Mouse (Mus musculus): Measurements from ENCODE around the gene Larp4b. TPM values are rescaled to one million over a fixed set of nuclear protein-coding genes. Genes with fewer than 3 reads are reported as not detected.

The Larp4b gene
- polyA plus RNA-seq, 1 experiment = not detected

DNA sequence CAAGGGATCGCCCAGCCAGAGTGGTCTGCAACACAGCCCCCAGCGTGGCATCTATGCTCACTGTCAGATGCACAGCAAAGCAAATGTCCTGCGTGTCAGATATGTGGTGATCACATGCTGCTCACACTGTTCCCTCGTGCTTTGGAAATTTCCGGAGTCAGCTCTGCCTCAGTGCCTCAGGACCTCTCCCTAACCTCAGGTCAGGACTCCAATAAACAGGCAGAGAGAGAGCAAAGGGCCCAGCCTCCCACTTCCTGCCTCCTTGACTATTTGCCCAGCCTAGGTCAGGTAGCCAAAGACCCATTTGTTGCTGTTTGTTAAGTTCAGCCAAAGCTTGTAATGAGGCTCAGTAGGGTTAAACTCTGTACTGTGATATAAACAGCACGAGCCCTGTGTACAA, 87.4 kb downstream of the Larp4b start:
- 80% methylated on average over 6 of the region's 6 CpGs for WGBS
- peaks cover 4% of the 10 kb centered on the region; the same call in 1 of the 2 replicates for H3K4me1 ChIP-seq (ENCODE audit: control insufficient read depth, insufficient read depth, low read length)
- no peak overlapping the region for H3K27ac ChIP-seq (ENCODE audit: insufficient read depth, low read depth, low read length)
- H3K4me3 ChIP-seq (ENCODE audit: insufficient read depth, low read depth, low read length) = no peak overlapping the region
- TF ChIP-seq CTCF (IDR thresholded peaks at IDR 0.05; ENCODE audit: insufficient read depth, low read depth, low read length) (no peak), POLR2A (IDR thresholded peaks at IDR 0.05; ENCODE audit: insufficient read depth, low read depth, low read length) (no peak)

DNA sequence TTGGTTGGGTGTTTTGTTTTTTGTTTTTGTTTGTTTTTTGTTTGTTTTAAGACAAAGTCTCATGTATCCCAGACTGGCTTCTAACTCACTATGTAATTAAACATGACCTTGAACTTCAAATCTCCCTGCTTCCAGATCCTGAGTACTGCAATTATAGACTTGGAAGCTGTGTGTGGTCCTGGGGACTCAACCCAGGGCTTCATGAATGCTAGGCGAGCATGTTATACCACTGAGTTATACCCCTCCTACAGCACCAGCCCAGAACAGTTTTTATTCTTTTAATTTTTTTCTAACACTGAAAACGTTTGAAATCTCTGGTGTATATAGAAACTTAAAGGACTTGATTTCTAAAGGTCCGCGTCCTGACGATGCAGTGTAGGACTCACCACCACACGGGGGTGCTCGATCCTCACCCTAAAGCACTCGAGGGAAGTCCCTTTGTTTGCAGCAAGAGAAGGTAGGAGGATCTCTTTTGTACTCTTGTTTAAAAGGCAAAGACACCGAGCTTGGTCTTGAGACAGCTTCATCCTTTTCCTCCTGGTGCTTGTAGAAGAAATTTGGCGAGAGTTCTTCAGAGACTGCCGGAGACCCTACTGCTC, 88.1 kb downstream of the Larp4b start:
- 8% methylated on average over 11 of the region's 11 CpGs for WGBS
- H3K4me1 ChIP-seq (ENCODE audit: control insufficient read depth, insufficient read depth, low read length) = peaks cover 4% of the 10 kb centered on the region; the same call in 1 of the 2 replicates
- H3K27ac ChIP-seq (ENCODE audit: insufficient read depth, low read depth, low read length) = no peak overlapping the region
- no peak overlapping the region for H3K4me3 ChIP-seq (ENCODE audit: insufficient read depth, low read depth, low read length)
- peak; percentile 85 for TF ChIP-seq CTCF (IDR thresholded peaks at IDR 0.05; ENCODE audit: insufficient read depth, low read depth, low read length)
- no peak for TF ChIP-seq POLR2A (IDR thresholded peaks at IDR 0.05; ENCODE audit: insufficient read depth, low read depth, low read length)

DNA sequence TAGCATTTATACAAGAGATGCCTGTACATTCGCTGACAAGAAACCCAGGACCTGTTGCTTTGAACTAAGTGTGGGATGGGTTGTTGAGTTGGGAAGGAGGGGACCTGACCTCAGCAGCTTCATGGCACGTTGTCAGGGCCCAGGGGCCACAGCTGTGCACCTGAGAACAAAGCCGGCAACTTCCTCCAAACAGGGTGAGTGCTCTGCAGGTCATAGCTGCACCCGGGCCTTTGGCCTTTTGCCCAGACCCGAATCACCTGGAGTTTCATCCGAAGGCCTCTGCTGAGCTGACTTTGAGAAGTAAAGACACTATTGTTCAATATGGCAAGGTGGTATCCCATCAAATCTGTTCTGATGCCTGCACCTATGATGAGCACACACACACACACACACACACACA, 90.6 kb downstream of the Larp4b start:
- Histone ChIP-seq H3K4me3 (ENCODE audit: insufficient read depth, low read depth, low read length) (no peak overlapping the region), H3K4me1 (ENCODE audit: control insufficient read depth, insufficient read depth, low read length) (peaks cover 21% of the 10 kb centered on the region), H3K27ac (ENCODE audit: insufficient read depth, low read depth, low read length) (no peak overlapping the region)
- WGBS = 78% methylated on average over 6 of the region's 6 CpGs
- TF ChIP-seq CTCF (IDR thresholded peaks at IDR 0.05; ENCODE audit: insufficient read depth, low read depth, low read length) (no peak), POLR2A (IDR thresholded peaks at IDR 0.05; ENCODE audit: insufficient read depth, low read depth, low read length) (no peak)

DNA sequence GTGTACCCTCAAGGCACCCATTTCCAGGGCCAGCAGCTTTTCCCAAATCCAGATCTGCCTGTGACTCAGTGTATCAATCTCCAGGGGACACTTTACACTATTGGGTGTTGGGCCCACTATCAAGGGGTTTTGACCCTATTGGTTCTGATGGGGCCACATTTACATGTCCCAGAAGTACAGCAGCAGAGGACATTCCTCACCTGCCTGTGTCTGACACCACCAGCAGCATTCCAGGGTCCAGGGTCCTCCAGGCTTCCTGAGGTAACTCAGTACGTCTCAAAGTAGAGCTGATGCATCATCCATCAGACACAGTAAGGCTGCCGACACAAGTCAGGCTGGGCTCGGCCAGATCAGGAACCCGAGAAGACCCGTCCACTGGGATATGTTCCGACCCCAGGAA, 91.0 kb downstream of the Larp4b start:
- Histone ChIP-seq H3K27ac (ENCODE audit: insufficient read depth, low read depth, low read length) (no peak overlapping the region), H3K4me3 (ENCODE audit: insufficient read depth, low read depth, low read length) (no peak overlapping the region), H3K4me1 (ENCODE audit: control insufficient read depth, insufficient read depth, low read length) (peaks cover 21% of the 10 kb centered on the region)
- 95% methylated on average over 6 of the region's 6 CpGs for WGBS
- no peak for TF ChIP-seq POLR2A (IDR thresholded peaks at IDR 0.05; ENCODE audit: insufficient read depth, low read depth, low read length)
- no peak for TF ChIP-seq CTCF (IDR thresholded peaks at IDR 0.05; ENCODE audit: insufficient read depth, low read depth, low read length)

DNA sequence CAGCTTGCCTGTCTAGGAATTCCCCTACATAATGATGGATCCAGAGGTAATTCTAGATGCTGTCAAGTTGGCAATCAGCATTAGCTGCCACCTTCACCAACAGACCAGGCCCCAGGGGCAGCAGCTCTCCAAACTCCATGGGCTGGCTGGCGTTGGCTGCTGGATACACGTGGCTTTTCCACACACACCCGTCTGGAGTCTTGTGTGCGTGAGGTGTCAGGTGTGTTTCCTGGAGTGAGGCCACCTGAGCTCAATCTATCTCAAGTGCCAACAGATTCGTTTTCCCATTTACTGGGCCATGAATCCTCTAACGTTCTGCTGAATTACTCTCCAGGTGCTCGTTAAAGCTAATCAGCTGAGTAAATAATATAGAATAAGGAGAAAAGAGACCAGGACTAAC, 93.5 kb downstream of the Larp4b start:
- Histone ChIP-seq H3K4me1 (ENCODE audit: control insufficient read depth, insufficient read depth, low read length) (peaks cover 32% of the 10 kb centered on the region), H3K4me3 (ENCODE audit: insufficient read depth, low read depth, low read length) (no peak overlapping the region), H3K27ac (ENCODE audit: insufficient read depth, low read depth, low read length) (no peak overlapping the region)
- TF ChIP-seq CTCF (IDR thresholded peaks at IDR 0.05; ENCODE audit: insufficient read depth, low read depth, low read length) = no peak
- no peak for TF ChIP-seq POLR2A (IDR thresholded peaks at IDR 0.05; ENCODE audit: insufficient read depth, low read depth, low read length)
- WGBS = 63% methylated on average over 7 of the region's 7 CpGs

DNA sequence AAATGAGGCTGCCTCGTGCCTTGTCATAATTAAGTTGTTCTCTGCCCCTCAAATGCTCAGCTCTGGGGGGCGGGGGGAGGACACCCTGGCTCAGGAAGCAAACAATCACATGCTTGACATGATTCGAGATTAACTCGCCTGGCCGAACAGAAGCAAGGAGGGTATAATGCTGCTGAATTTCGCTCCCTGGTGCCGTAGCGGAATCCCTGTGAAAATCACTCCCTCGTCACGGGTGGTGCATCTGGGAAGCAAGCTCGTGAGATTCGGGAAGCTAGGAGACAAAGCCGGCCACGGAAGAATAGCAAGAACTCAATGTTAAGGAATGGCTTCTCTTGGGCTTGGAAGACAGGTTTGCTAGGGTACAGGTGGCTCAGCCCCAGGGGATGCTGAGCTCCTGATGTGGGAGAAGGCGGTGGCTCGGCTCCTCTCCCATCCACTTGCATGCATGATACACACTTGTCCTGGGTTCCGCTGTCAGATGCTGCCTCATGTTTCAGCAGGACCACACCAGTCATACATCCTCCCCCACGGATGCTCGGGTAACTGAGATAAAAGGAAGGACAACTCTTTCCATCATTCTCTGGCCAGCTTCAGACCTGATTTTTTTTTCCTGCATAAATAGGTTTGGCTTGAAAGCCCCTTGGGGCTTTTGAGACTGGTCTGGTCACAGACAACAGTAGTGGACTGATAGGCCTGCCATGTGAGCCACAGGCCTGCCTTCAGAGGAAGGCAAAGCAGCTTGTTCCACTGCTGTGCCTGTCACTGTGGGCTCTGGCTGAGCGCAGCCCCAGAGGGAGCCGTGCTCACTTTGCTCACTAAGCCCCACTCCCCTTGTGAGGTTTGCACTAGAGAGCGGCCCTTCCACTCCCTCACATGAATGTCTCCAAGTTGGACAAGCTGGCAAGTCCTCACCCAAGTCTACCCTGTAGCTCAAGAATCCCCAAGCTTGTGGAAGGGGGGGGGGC, 94.2 kb downstream of the Larp4b start:
- 38% methylated on average over 22 of the region's 22 CpGs for WGBS

DNA sequence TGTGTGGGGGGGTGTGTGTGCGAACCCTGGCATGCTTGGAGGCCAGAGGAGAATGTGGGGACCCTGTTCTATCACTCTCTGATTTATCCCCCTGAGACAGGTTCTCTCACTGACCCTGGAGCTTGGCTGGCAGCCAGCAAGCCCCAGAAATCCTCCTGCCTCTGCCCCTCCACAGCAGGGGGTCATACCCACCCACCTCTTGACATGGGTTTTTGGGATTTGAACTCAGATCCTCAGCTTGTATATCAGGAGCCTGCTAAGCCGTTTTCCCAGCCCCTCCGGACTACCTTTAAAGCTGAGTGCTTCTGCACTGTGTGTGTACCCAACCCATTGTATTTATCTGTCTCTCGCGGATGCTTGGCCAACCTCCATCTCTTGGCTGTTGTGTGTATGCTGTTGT, 95.8 kb downstream of the Larp4b start:
- TF ChIP-seq POLR2A (IDR thresholded peaks at IDR 0.05; ENCODE audit: insufficient read depth, low read depth, low read length) (no peak), CTCF (IDR thresholded peaks at IDR 0.05; ENCODE audit: insufficient read depth, low read depth, low read length) (no peak)
- Histone ChIP-seq H3K27ac (ENCODE audit: insufficient read depth, low read depth, low read length) (no peak overlapping the region), H3K4me1 (ENCODE audit: control insufficient read depth, insufficient read depth, low read length) (peaks cover 38% of the 10 kb centered on the region), H3K4me3 (ENCODE audit: insufficient read depth, low read depth, low read length) (no peak overlapping the region)
- 84% methylated on average over 5 of the region's 5 CpGs for WGBS

More for the DNA sequence above, 94.2 kb downstream of the Larp4b start:
- TF ChIP-seq CTCF (IDR thresholded peaks at IDR 0.05; ENCODE audit: insufficient read depth, low read depth, low read length) = no peak
- TF ChIP-seq POLR2A (IDR thresholded peaks at IDR 0.05; ENCODE audit: insufficient read depth, low read depth, low read length) = no peak
- H3K4me3 ChIP-seq (ENCODE audit: insufficient read depth, low read depth, low read length) = no peak overlapping the region
- H3K4me1 ChIP-seq (ENCODE audit: control insufficient read depth, insufficient read depth, low read length) = peaks cover 37% of the 10 kb centered on the region
- H3K27ac ChIP-seq (ENCODE audit: insufficient read depth, low read depth, low read length) = no peak overlapping the region

DNA sequence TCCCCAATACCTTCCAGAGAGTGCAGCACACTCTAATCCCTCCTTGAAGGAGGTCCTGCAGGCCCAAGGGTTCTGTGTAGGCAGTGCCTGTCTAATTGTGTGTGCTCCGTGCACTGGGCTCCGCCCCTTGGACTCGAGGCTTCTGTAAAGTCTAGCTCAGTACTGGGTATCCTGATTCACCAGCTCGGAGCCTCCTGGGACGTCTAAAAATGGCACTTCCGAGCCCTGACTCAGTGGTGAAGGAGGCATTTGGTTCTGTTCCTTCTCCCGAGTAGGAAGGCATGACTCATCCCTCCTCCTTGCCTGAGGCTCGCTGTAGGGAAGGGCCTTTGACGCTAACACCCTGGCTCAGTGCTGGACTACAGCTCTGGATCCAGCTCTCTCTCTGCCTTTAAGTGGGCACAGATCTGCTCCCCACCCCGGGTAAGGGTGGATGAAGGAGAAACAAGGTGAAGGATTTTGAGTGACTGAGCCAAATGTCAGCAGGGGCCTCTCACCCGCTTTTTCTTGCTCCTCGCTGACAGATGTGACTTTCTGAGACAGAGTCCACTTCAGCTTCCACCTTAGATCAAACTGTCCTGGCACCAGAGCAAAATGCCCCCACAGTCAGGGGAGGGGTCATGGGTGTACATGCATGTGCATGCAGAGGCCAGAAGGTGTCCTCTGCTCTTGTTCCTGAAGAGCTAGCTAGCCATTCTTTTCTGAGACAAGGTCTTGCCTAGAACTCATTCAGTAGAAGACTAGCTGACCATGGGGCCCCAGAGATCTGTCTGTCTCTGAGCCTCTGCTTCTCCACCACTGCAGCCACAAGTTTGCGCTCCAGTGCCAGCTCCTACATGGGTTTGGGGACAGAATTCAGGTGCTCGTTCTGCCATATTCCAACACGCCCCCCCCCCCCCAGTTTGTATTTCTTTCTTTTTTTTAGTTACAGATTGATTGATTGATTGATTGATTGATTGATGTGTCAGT, 97.8 kb downstream of the Larp4b start:
- 33% methylated on average over 15 of the region's 15 CpGs for WGBS
- peaks cover 39% of the 10 kb centered on the region for H3K4me1 ChIP-seq (ENCODE audit: control insufficient read depth, insufficient read depth, low read length)

More for the DNA sequence above, 97.8 kb downstream of the Larp4b start:
- H3K4me3 ChIP-seq (ENCODE audit: insufficient read depth, low read depth, low read length) = no peak overlapping the region
- no peak for TF ChIP-seq POLR2A (IDR thresholded peaks at IDR 0.05; ENCODE audit: insufficient read depth, low read depth, low read length)
- no peak for TF ChIP-seq CTCF (IDR thresholded peaks at IDR 0.05; ENCODE audit: insufficient read depth, low read depth, low read length)
- H3K27ac ChIP-seq (ENCODE audit: insufficient read depth, low read depth, low read length) = peak overlapping the region; percentile 96

Measured in olfactory bulb, adult 2 months (tissue).